Mouse (Mus musculus) lung, postnatal 0 days (tissue): ENCODE results near the gene Adgrl2.

Experiments
- CTCF ChIP-seq: IDR thresholded peaks from 2 replicates; pipeline ENCODE4 v1.5.1; 2016; ENCODE audit warnings: antibody characterized with exemption, mild to moderate bottlenecking
- EP300 ChIP-seq: IDR thresholded peaks from 2 replicates; pipeline ENCODE4 v1.6.1; 2016; ENCODE audit warnings: antibody characterized with exemption, mild to moderate bottlenecking, control low read depth

GRCm38 (mm10) chr3:149007860-149008633 is 17.7 kb upstream of the Adgrl2 start:
- TF ChIP-seq EP300 (no peak), CTCF (no peak)
